Mouse (Mus musculus) embryonic facial prominence, embryonic 14.5 days (tissue): ENCODE data around the gene Rrp7a. TPM values are rescaled to one million over a fixed set of nuclear protein-coding genes. Genes with fewer than 3 reads are reported as not detected.

Experiments used
- ATAC-seq: fragments of 200-750 bp; cut with Nextera tagmentation; 2 replicates; pipeline ENCODE4 v1.8.0; 2017; ENCODE audit warnings: low read depth, moderate number of reproducible peaks, moderate TSS enrichment
- DNase-seq: peaks from one replicate; pipeline ENCODE4 v3.0.0-alpha.2; 2015; ENCODE audit warnings: low spot score
- H3K27ac ChIP-seq: fragments of 300-500 bp; sonication (generic); replicated peaks from 2 replicates; pipeline ENCODE4 v1.5.1; 2014; ENCODE audit warnings: low read depth, mild to moderate bottlenecking, low read length, moderate library complexity
- H3K27me3 ChIP-seq: fragments of 300-500 bp; sonication (generic); replicated peaks from 2 replicates; pipeline ENCODE4 v1.6.1; 2014; ENCODE audit warnings: low read length; ENCODE audit not compliant: control insufficient read depth, insufficient read depth
- H3K36me3 ChIP-seq: fragments of 300-500 bp; sonication (generic); 2 replicates; pipeline ENCODE4 v1.6.1; 2014; ENCODE audit warnings: low read length, mixed read lengths; ENCODE audit not compliant: control insufficient read depth, insufficient read depth
- H3K4me1 ChIP-seq: fragments of 300-500 bp; sonication (generic); 2 replicates; pipeline ENCODE4 v1.6.1; 2014; ENCODE audit warnings: antibody characterized with exemption, low read length; ENCODE audit not compliant: control insufficient read depth, insufficient read depth
- H3K4me2 ChIP-seq: fragments of 300-500 bp; sonication (generic); 2 replicates; pipeline ENCODE4 v1.6.1; 2014; ENCODE audit warnings: low read depth, mild to moderate bottlenecking, low read length, moderate library complexity, mixed read lengths
- H3K4me3 ChIP-seq: fragments of 300-500 bp; sonication (generic); 2 replicates; pipeline ENCODE4 v1.5.1; 2014; ENCODE audit warnings: low read depth, mild to moderate bottlenecking, low read length
- H3K9ac ChIP-seq: fragments of 300-500 bp; sonication (generic); 2 replicates; pipeline ENCODE4 v1.6.1; 2014; ENCODE audit warnings: low read depth, mild to moderate bottlenecking, low read length, moderate library complexity, mixed read lengths
- H3K9me3 ChIP-seq: fragments of 300-500 bp; sonication (generic); 2 replicates; pipeline ENCODE4 v1.6.1; 2016; ENCODE audit warnings: low read length; ENCODE audit not compliant: control insufficient read depth
- WGBS: fragments of 180-500 bp; shearing (Covaris S2); extraction: QIAGEN DNeasy Blood & Tissue Kit; methylation state at CpG from one replicate; pipeline ENCODE4 v1.1.7; 2014; 5-methylcytosine and 5-hydroxymethylcytosine counted together
- polyA plus RNA-seq: library from polyadenylated mRNA; unstranded; fragments of >200 nt; fragmentation: Nextera tagmentation; extraction: Ambion mirVana; gene quantifications from 2 replicates; pipeline ENCODE4 v1.2.1, GENCODE M21; 2014

Rrp7a gene
- polyA plus RNA-seq, 1 experiment from 2014 or later: 63.0 TPM

GRCm38 (mm10) chr15:83075607-83076525, 46.7 kb downstream of the Rrp7a start:
- Histone ChIP-seq H3K9me3 (peaks cover 8% of the 10 kb centered on the region; the same call in 1 of the 2 replicates), H3K27me3 (no peaks in the 10 kb centered on the region), H3K9ac (no peak overlapping the region), H3K36me3 (no peaks in the 10 kb centered on the region), H3K4me3 (no peak overlapping the region), H3K27ac (no peak overlapping the region), H3K4me1 (no peaks in the 10 kb centered on the region), H3K4me2 (no peak overlapping the region)
- 64% methylated on average over 27 of the region's 27 CpGs for WGBS
- ATAC-seq (no peak), DNase-seq (no peak)

GRCm38 (mm10) chr15:83074179-83074578, 48.4 kb downstream of the Rrp7a start:
- no peaks in the 10 kb centered on the region for H3K27me3 ChIP-seq
- H3K4me3 ChIP-seq: no peak overlapping the region
- 81% methylated on average over 4 of the region's 4 CpGs for WGBS
- H3K9me3 ChIP-seq: peaks cover 8% of the 10 kb centered on the region; the same call in 1 of the 2 replicates
- no peaks in the 10 kb centered on the region for H3K4me1 ChIP-seq
- ATAC-seq: no peak
- H3K9ac ChIP-seq: no peak overlapping the region
- no peak overlapping the region for H3K4me2 ChIP-seq
- H3K27ac ChIP-seq: no peak overlapping the region
- H3K36me3 ChIP-seq: no peaks in the 10 kb centered on the region
- no peak for DNase-seq

- Histone ChIP-seq H3K9ac (no peak overlapping the region), H3K27me3 (no peaks in the 10 kb centered on the region), H3K4me2 (no peak overlapping the region)
Measured at GRCm38 (mm10) chr15:83071752-83072151, 50.8 kb downstream of the Rrp7a start.

GRCm38 (mm10) chr15:83070942-83071341, 51.7 kb downstream of the Rrp7a start:
- no peak overlapping the region for H3K9ac ChIP-seq
- H3K27ac ChIP-seq: no peak overlapping the region; the same call in 1 of the 2 replicates
- DNase-seq (peak; percentile 89), ATAC-seq (peak; percentile 88)
- no peaks in the 10 kb centered on the region for H3K36me3 ChIP-seq
- peaks cover 8% of the 10 kb centered on the region; the same call in 1 of the 2 replicates for H3K9me3 ChIP-seq
- no peak overlapping the region for H3K4me3 ChIP-seq
- WGBS: 37% methylated on average over 3 of the region's 3 CpGs
- H3K4me1 ChIP-seq: no peaks in the 10 kb centered on the region
- H3K27me3 ChIP-seq: no peaks in the 10 kb centered on the region
- H3K4me2 ChIP-seq: no peak overlapping the region

More at GRCm38 (mm10) chr15:83071752-83072151, 50.8 kb downstream of the Rrp7a start:
- Histone ChIP-seq H3K36me3 (no peaks in the 10 kb centered on the region), H3K27ac (no peak overlapping the region), H3K4me1 (no peaks in the 10 kb centered on the region), H3K4me3 (no peak overlapping the region), H3K9me3 (peaks cover 8% of the 10 kb centered on the region; the same call in 1 of the 2 replicates)
- WGBS: 79% methylated on average over 5 of the region's 5 CpGs
- no peak for DNase-seq
- no peak for ATAC-seq

- H3K27ac ChIP-seq: no peak overlapping the region
- H3K9me3 ChIP-seq: peaks cover 8% of the 10 kb centered on the region; the same call in 1 of the 2 replicates
- no peak overlapping the region for H3K4me2 ChIP-seq
- ATAC-seq (no peak), DNase-seq (no peak)
- H3K27me3 ChIP-seq: no peaks in the 10 kb centered on the region
- H3K4me1 ChIP-seq: no peaks in the 10 kb centered on the region
- no peaks in the 10 kb centered on the region for H3K36me3 ChIP-seq
- H3K4me3 ChIP-seq: no peak overlapping the region
- 92% methylated on average over 5 of the region's 5 CpGs for WGBS
- no peak overlapping the region for H3K9ac ChIP-seq
Measured at GRCm38 (mm10) chr15:83068270-83068669, 54.3 kb downstream of the Rrp7a start.

- ATAC-seq (peak; percentile 55; the same call in 1 of the 2 replicates), DNase-seq (peak; percentile 72)
- 52% methylated on average over 4 of the region's 4 CpGs for WGBS
- no peak overlapping the region for H3K4me2 ChIP-seq
- no peak overlapping the region for H3K27ac ChIP-seq
- no peak overlapping the region for H3K4me3 ChIP-seq
- H3K4me1 ChIP-seq: no peaks in the 10 kb centered on the region
- no peaks in the 10 kb centered on the region for H3K9me3 ChIP-seq
- H3K36me3 ChIP-seq: no peaks in the 10 kb centered on the region
- H3K9ac ChIP-seq: no peak overlapping the region
- H3K27me3 ChIP-seq: no peaks in the 10 kb centered on the region
Measured at GRCm38 (mm10) chr15:83065543-83065942, 57.1 kb downstream of the Rrp7a start.

Other genes starting within 250 kb of the Rrp7a start
- gene Tcf20, start 134.9 kb downstream of the Rrp7a start, polyA plus RNA-seq: 11.3 and 12.3 TPM in 2 replicates
- gene Nfam1, start 89.5 kb downstream of the Rrp7a start, polyA plus RNA-seq: 4.7 and 6.0 TPM in 2 replicates
- gene Serhl, start 33.3 kb downstream of the Rrp7a start, polyA plus RNA-seq: 63.8 and 71.6 TPM in 2 replicates
- gene Poldip3, start 26.6 kb upstream of the Rrp7a start, polyA plus RNA-seq: 126 and 151 TPM in 2 replicates
- gene Cyb5r3, start 49.8 kb upstream of the Rrp7a start, polyA plus RNA-seq: 125 and 126 TPM in 2 replicates
- 2.3 and 2.4 TPM in 2 replicates for gene A4galt, start 129.0 kb upstream of the Rrp7a start, polyA plus RNA-seq
- gene Arfgap3, start 227.4 kb upstream of the Rrp7a start, polyA plus RNA-seq: 57.0 and 63.3 TPM in 2 replicates